Mouse (Mus musculus): ENCODE measurements around the gene Upk3b.

GRCm38 (mm10) chr5:136084891-136085651 is 46.8 kb downstream of the Upk3b start:
- no peak for TF ChIP-seq CTCF (IDR thresholded peaks at IDR 0.05; ENCODE audit: insufficient read depth, low read length)
- no peak for TF ChIP-seq POLR2A (IDR thresholded peaks at IDR 0.05; ENCODE audit: borderline replicate concordance, extremely low read depth, low read depth, low read length)

Measured in lung, adult 2 months (tissue).